Mouse (Mus musculus): ENCODE results near the gene D6Wsu163e.

DNA sequence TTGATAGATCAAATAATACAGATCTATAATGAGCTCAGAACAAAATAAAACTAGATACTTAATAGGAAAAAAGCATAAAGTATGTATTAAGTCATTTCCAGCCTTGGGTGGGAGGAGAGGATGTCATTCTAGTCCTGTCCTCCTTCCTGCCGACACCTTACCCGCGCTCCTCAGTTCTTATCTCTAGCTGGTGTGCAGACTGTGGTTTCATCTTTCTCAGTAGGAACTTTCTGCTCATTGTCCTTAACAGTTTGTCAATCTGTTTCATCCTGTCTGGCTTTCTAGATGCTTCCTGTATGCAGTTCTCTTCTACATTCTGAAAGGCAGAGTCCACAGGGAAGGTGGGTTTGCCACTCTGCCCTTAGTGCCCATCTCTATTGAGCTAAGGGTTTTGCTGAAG is 55.7 kb downstream of the D6Wsu163e start:
- TF ChIP-seq CTCF (IDR thresholded peaks at IDR 0.05; ENCODE audit: low read depth, low read length) (no peak), TAL1 (conservative IDR thresholded peaks at IDR 0.05; ENCODE audit: low read depth, low read length) (no peak)

Data from G1E (cell line).